Mouse (Mus musculus) thymus, adult 2 months (tissue): ENCODE measurements around the gene Cela1. TPM values are rescaled to one million over a fixed set of nuclear protein-coding genes. Genes with fewer than 3 reads are reported as not detected.

Source experiments
- DNase-seq: peaks from one replicate; pipeline ENCODE4 v3.0.0; 2021
- H3K27ac ChIP-seq: fragments of 200-500 bp; 2 replicates; pipeline ENCODE4 v1.5.1; 2012; ENCODE audit warnings: low read length, control low read depth; ENCODE audit not compliant: control insufficient read depth, insufficient read depth
- H3K27me3 ChIP-seq: fragments of 200-500 bp; 2 replicates; pipeline ENCODE4 v1.6.1; 2012; ENCODE audit warnings: mild to moderate bottlenecking, low read length, moderate library complexity, mixed read lengths; ENCODE audit not compliant: control insufficient read depth, insufficient read depth
- H3K36me3 ChIP-seq: fragments of 200-500 bp; 2 replicates; pipeline ENCODE4 v1.6.1; 2012; ENCODE audit warnings: mild to moderate bottlenecking, low read length, moderate library complexity; ENCODE audit not compliant: control insufficient read depth, insufficient read depth
- H3K4me1 ChIP-seq: fragments of 200-500 bp; replicated peaks from 2 replicates; pipeline ENCODE4 v1.6.1; 2012; ENCODE audit warnings: low read length; ENCODE audit not compliant: control insufficient read depth, insufficient read depth
- H3K4me3 ChIP-seq: fragments of 200-500 bp; 2 replicates; pipeline ENCODE4 v1.5.1; 2012; ENCODE audit warnings: mild to moderate bottlenecking, low read length, control low read depth, moderate library complexity; ENCODE audit not compliant: control insufficient read depth, insufficient read depth
- CTCF ChIP-seq: fragments of 200-500 bp; IDR thresholded peaks from 2 replicates; pipeline ENCODE4 v1.5.1; 2012; ENCODE audit warnings: mild to moderate bottlenecking, control low read depth, low read length, moderate library complexity, borderline replicate concordance; ENCODE audit not compliant: control insufficient read depth, poor library complexity, insufficient read depth; ENCODE audit errors: extremely low read depth
- POLR2A ChIP-seq: fragments of 200-500 bp; IDR thresholded peaks from 2 replicates; pipeline ENCODE4 v1.6.1; 2012; ENCODE audit warnings: mild to moderate bottlenecking, low read length, control low read depth, moderate library complexity; ENCODE audit not compliant: control insufficient read depth, poor library complexity, insufficient read depth; ENCODE audit errors: extremely low read depth
- WGBS: fragments of 180-500 bp; shearing (Covaris S2); methylation state at CpG from one replicate; pipeline ENCODE4 v1.1.7; 2018; 5-methylcytosine and 5-hydroxymethylcytosine counted together
- polyA plus RNA-seq: library from polyadenylated mRNA; depleted of rRNA; stranded (reverse); fragments of >200 nt; gene quantifications from 2 replicates; pipeline ENCODE4 v1.2.3, GENCODE M21; 2012; rRNA removed

The Cela1 gene
- 10.4 and 11.7 TPM in 2 replicates for polyA plus RNA-seq

- Histone ChIP-seq H3K27ac (peak within 1 kb of the TSS; percentile 10; the same call in 1 of the 2 replicates), H3K36me3 (no peaks in the 10 kb centered on the region), H3K4me1 (peaks cover 12% of the 10 kb centered on the region), H3K27me3 (no peaks in the 10 kb centered on the region), H3K4me3 (no peak within 1 kb of the TSS)
- DNase-seq: no peak
- no peak for TF ChIP-seq CTCF
- TF ChIP-seq POLR2A: no peak
- 66% methylated on average over 8 of the region's 8 CpGs for WGBS
Measured at GRCm38 (mm10) chr15:100687430-100687971, at the start of gene Cela1. Gene Cela1 (minus strand): TSS chr15:100687921.

- 39% methylated on average over 9 of the region's 9 CpGs for WGBS
- Histone ChIP-seq H3K27ac (no peak overlapping the region), H3K36me3 (no peaks in the 10 kb centered on the region), H3K27me3 (no peaks in the 10 kb centered on the region), H3K4me3 (no peak overlapping the region), H3K4me1 (peaks cover 35% of the 10 kb centered on the region)
- DNase-seq: no peak
- TF ChIP-seq POLR2A (no peak), CTCF (no peak)
Measured at GRCm38 (mm10) chr15:100735953-100736300, 48.2 kb upstream of the Cela1 start.

DNA sequence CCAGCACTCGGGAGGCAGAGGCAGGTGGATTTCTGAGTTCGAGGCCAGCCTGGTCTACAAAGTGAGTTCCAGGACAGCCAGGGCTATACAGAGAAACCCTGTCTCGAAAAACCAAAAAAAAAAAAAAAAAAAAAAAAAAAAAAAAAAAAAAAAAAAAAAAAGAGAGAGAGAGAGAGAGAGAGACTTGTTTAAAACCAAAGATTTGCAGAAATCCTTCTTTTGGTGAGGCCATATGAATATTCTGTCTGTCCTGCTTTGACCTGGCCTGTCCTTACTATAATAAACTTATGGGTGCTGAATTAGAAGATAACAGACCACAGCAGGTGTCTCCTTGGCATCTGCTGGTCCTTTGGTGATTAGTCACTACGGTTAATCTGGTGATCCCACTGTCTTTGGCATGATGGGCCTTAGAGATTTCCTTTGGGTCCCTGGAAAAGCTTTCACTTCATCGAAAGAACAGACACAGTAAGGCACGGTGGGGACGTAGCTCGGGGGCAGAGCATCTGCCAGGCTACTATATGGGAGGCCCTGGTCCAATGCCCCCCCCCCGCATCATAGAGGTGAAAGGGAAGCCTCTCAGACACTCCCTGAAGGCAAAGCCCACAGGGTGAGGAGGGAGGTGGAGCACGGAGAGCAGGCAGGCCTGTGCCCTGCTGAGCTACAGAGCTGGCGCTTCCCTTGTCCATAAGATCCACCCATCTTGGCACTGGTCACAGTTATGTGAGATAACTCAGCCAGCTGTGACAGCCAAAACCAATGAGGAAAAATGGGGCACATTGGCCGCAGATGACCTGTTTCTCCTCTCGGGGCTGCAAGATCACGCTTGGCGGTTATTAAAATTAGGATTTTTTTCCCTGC, 47.6 kb upstream of the Cela1 start:
- H3K27me3 ChIP-seq: no peaks in the 10 kb centered on the region

DNA sequence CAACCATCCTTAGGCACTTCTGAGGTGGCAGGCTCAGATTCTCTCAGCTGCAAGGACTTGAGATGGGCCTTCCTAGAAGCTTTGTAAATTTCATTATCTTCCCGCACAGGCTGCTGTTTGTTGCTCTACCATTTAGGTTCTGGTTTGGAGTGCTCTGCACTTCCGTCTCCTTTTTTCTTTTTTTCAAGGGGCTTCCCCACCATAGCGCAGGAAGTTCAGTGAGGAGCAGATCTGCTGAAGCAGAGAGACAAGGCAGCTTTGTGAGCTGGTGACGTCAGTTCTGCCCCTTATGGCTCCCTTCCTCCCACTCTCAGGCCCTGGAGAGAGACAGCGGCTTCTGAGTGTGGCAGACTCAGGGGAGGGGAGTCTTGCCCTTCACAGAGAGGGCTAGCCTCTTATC, 44.9 kb upstream of the Cela1 start:
- peak; percentile 81 for DNase-seq
- Histone ChIP-seq H3K27ac (peak overlapping the region; percentile 76), H3K36me3 (no peaks in the 10 kb centered on the region), H3K4me1 (peaks cover 49% of the 10 kb centered on the region), H3K27me3 (no peaks in the 10 kb centered on the region), H3K4me3 (peak overlapping the region; percentile 21)
- TF ChIP-seq POLR2A (no peak), CTCF (no peak)
- 6% methylated on average over 5 of the region's 5 CpGs for WGBS

More for the DNA sequence above, 47.6 kb upstream of the Cela1 start:
- no peak for DNase-seq
- 66% methylated on average over 14 of the region's 15 CpGs for WGBS
- no peak for TF ChIP-seq CTCF
- TF ChIP-seq POLR2A: no peak
- Histone ChIP-seq H3K27ac (no peak overlapping the region), H3K36me3 (no peaks in the 10 kb centered on the region), H3K4me3 (no peak overlapping the region), H3K4me1 (peaks cover 36% of the 10 kb centered on the region)

- 91% methylated on average over 9 of the region's 9 CpGs for WGBS
- Histone ChIP-seq H3K27me3 (no peaks in the 10 kb centered on the region), H3K27ac (no peak overlapping the region), H3K36me3 (no peaks in the 10 kb centered on the region), H3K4me1 (peaks cover 55% of the 10 kb centered on the region), H3K4me3 (no peak overlapping the region)
- TF ChIP-seq POLR2A (no peak), CTCF (no peak)
- no peak for DNase-seq
Measured at GRCm38 (mm10) chr15:100731081-100731480, 43.4 kb upstream of the Cela1 start.

DNA sequence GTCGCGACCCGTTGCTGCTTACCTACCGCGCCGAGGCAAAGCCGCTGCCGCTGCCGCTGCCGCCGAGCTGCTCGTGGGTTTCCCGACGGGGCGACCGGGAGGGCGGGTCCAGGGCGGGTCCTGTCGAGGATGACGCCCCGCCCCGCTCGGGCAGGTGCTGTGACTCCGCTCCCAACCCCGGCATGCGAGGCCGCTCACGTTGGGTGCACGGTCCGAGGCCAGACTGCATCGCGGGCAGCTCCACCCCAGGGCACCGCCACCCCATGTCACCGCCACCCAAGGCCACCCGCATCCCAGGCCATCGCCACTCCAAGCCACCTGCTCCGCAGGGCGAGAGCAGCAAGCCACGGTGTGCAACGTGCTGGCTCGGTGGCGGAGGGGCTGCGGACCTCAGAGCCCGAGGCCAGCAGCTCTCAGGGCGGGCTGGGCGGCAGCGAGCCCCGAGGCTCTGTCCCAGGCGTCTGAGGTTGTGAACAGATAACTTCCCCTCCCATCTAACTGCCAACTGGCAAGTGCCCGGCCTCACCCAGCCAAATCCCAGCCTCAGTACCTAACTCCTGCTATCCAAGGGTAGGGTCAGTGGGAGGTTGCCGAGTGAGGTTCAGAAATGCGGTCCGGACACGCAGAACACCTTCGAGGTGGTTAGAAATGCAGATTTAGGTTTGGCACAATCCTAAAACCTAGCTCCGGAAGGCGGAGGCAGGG, 41.7 kb upstream of the Cela1 start, which contains the start of gene Galnt6:
Gene Galnt6 (minus strand): TSS at position 96 of the 705 bp plus-strand sequence.
- peak; percentile 72 for DNase-seq
- H3K4me3 ChIP-seq: peak within 1 kb of the TSS; percentile 55
- no peaks in the 10 kb centered on the region for H3K27me3 ChIP-seq
- WGBS: 16% methylated on average over 57 of the region's 57 CpGs
- H3K36me3 ChIP-seq: no peaks in the 10 kb centered on the region
- peaks cover 50% of the 10 kb centered on the region for H3K4me1 ChIP-seq
- H3K27ac ChIP-seq: peak within 1 kb of the TSS; percentile 13; the same call in 1 of the 2 replicates
- TF ChIP-seq POLR2A (0 out of 2 replicates have a peak, but pooled peaks have one; percentile 44), CTCF (no peak)
